Mouse (Mus musculus) intestine, postnatal 0 days (tissue): ENCODE data around the gene Cdh24. TPM values are rescaled to one million over a fixed set of nuclear protein-coding genes. Genes with fewer than 3 reads are reported as not detected.
"Not testable (repeated sequence)": the region's sequence is repeated elsewhere in the genome, so short reads cannot be mapped to it uniquely, and the experiment has no call there.

ENCODE experiments used
- ATAC-seq: fragments of 200-750 bp; cut with Nextera tagmentation; 2 replicates; pipeline ENCODE4 v1.8.0; 2017; ENCODE audit warnings: mild to moderate bottlenecking, moderate TSS enrichment, moderate library complexity
- H3K27ac ChIP-seq: fragments of 300-500 bp; sonication (generic); 2 replicates; pipeline ENCODE4 v1.5.1; 2014; ENCODE audit warnings: mild to moderate bottlenecking, low read depth, low read length, moderate library complexity
- H3K27me3 ChIP-seq: fragments of 300-500 bp; sonication (generic); replicated peaks from 2 replicates; pipeline ENCODE4 v1.6.1; 2014; ENCODE audit warnings: low read length, mixed read lengths; ENCODE audit not compliant: control insufficient read depth, insufficient read depth
- H3K36me3 ChIP-seq: fragments of 300-500 bp; sonication (generic); 2 replicates; pipeline ENCODE4 v1.6.1; 2014; ENCODE audit warnings: mild to moderate bottlenecking, moderate library complexity; ENCODE audit not compliant: control insufficient read depth, insufficient read depth
- H3K4me1 ChIP-seq: fragments of 300-500 bp; sonication (generic); replicated peaks from 2 replicates; pipeline ENCODE4 v1.6.1; 2014; ENCODE audit warnings: antibody characterized with exemption, low read length, mixed read lengths; ENCODE audit not compliant: control insufficient read depth, insufficient read depth
- H3K4me2 ChIP-seq: fragments of 300-500 bp; sonication (generic); replicated peaks from 2 replicates; pipeline ENCODE4 v1.6.1; 2014; ENCODE audit warnings: low read depth, mild to moderate bottlenecking, moderate library complexity
- H3K4me3 ChIP-seq: fragments of 300-500 bp; sonication (generic); 2 replicates; pipeline ENCODE4 v1.5.1; 2014; ENCODE audit warnings: low read depth, low read length
- H3K9ac ChIP-seq: fragments of 300-500 bp; sonication (generic); 2 replicates; pipeline ENCODE4 v1.6.1; 2014; ENCODE audit warnings: mild to moderate bottlenecking, low read depth, low read length
- H3K9me3 ChIP-seq: fragments of 300-500 bp; sonication (generic); 2 replicates; pipeline ENCODE4 v1.6.1; 2016; ENCODE audit warnings: mixed run types; ENCODE audit not compliant: control insufficient read depth
- CTCF ChIP-seq: sonication (generic); IDR thresholded peaks from 2 replicates; pipeline ENCODE4 v1.5.1; 2016; ENCODE audit warnings: low read depth, mild to moderate bottlenecking, control low read depth, antibody characterized with exemption, moderate library complexity
- WGBS: fragments of 180-500 bp; shearing (Covaris S2); extraction: QIAGEN DNeasy Blood & Tissue Kit; methylation state at CpG from one replicate; pipeline ENCODE4 v1.1.7; 2014; 5-methylcytosine and 5-hydroxymethylcytosine counted together
- polyA plus RNA-seq: library from polyadenylated mRNA; unstranded; fragments of >200 nt; fragmentation: Nextera tagmentation; extraction: Ambion mirVana; gene quantifications from 2 replicates; pipeline ENCODE4 v1.2.1, GENCODE M21; 2015

The Cdh24 gene
- polyA plus RNA-seq, 1 experiment from 2014 or later, result 0.63 TPM

GRCm38 (mm10) chr14:54616226-54616825, 24.8 kb downstream of the Cdh24 start:
- WGBS, result 89% methylated on average over 16 of the region's 16 CpGs
- no peak overlapping the region for H3K9ac ChIP-seq
- peaks cover 30% of the 10 kb centered on the region for H3K36me3 ChIP-seq
- H3K4me2 ChIP-seq, result no peak overlapping the region
- no peaks in the 10 kb centered on the region for H3K27me3 ChIP-seq
- no peak for TF ChIP-seq CTCF
- no peak overlapping the region for H3K4me3 ChIP-seq
- no peak overlapping the region for H3K27ac ChIP-seq
- H3K9me3 ChIP-seq, result no peaks in the 10 kb centered on the region
- no peak for ATAC-seq
- H3K4me1 ChIP-seq, result no peaks in the 10 kb centered on the region

GRCm38 (mm10) chr14:54614130-54614529, 27.0 kb downstream of the Cdh24 start:
- not testable (repeated sequence) for H3K9ac ChIP-seq, H3K4me1 ChIP-seq, H3K4me3 ChIP-seq, H3K27me3 ChIP-seq, ATAC-seq, H3K27ac ChIP-seq, H3K9me3 ChIP-seq, H3K4me2 ChIP-seq
- peaks cover 30% of the 10 kb centered on the region for H3K36me3 ChIP-seq
- 88% methylated on average over 16 of the region's 16 CpGs for WGBS

DNA sequence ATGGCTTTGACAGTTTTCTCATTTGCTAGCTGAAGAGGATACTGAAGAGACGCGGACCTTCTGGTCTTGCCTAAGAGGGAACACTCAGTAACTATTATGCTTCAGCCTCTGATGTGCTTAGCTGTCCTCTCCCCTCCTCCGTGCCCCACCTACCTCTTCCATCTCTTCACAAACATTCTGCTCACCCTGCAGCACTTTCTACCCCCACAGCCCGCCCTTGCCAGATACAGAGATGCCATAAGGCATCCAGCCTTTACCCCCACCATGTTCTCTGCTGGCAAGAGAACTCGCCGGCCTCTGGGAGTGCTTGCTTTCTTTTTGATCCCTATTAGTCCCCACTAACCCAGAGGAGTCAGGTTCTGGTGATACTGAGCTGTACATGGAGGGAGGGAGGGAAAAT, 30.5 kb downstream of the Cdh24 start:
- Histone ChIP-seq H3K9ac (no peak overlapping the region), H3K27me3 (no peaks in the 10 kb centered on the region), H3K27ac (no peak overlapping the region), H3K9me3 (no peaks in the 10 kb centered on the region), H3K4me1 (no peaks in the 10 kb centered on the region), H3K4me3 (no peak overlapping the region), H3K4me2 (no peak overlapping the region), H3K36me3 (peaks cover 23% of the 10 kb centered on the region)
- no peak for TF ChIP-seq CTCF
- 82% methylated on average over 6 of the region's 6 CpGs for WGBS
- ATAC-seq, result no peak

DNA sequence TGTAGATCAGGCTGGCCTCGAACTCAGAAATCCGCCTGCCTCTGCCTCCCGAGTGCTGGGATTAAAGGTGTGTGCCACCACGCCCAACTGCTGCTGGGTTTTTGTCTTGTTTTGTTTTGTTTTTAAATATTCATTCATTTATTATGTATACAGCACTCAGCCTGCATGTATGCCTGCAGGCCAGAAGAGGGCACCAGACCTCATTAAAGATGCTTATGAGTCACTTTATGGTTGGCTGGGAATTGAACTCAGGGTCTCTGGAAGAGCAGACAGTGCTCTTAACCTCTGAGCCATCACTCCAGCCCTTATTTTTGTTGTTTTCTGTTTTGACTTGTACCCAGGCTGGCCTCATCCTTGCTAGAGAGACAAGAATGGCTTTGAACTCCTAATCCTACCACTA, 31.2 kb downstream of the Cdh24 start:
- Histone ChIP-seq H3K36me3 (peaks cover 18% of the 10 kb centered on the region), H3K4me1 (no peaks in the 10 kb centered on the region), H3K4me3 (no peak overlapping the region), H3K9ac (no peak overlapping the region), H3K4me2 (no peak overlapping the region), H3K27ac (no peak overlapping the region), H3K9me3 (no peaks in the 10 kb centered on the region), H3K27me3 (no peaks in the 10 kb centered on the region)
- WGBS, result 79% methylated on average over 4 of the region's 4 CpGs
- no peak for ATAC-seq
- TF ChIP-seq CTCF, result peak; percentile 69

DNA sequence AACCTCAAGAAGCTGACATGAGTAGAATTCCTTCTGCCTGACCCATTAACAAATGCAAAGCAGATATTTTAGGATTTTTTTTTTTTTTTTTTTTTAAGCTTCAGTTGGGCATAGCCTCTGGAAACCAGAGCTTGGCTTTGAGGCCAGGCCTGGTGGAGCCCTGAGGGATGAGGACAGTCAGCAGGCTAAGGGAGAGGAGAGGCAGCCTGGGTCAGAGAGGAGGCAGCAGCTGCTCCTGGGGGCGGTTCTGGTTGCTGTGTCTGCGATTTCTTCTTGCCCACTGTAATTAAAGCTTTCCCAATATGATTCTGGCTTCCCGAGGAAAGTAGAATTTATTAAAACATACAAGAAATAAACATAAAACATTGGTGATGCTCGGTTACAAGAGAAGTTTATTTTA, 31.9 kb downstream of the Cdh24 start:
- H3K27ac ChIP-seq, result no peak overlapping the region
- ATAC-seq, result no peak

DNA sequence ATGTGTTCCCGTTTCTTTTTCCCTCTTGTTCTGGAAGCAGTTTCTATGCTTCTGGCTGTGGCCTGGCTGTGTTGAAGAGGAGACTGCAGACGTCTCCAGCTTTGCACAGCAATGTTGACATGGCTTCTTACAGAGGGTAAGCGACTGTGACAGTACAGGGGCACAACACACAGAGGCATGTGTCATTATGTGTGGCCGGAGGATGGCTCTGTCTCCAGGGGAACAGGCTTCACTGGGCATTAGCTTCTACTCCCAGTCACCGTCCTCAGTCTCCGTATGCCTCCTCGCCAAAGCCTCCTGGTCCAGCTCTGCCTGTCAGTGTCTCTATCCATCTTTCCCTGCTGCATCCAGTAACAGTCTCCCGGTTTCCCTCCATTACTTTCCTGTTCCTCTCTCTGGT, 33.9 kb downstream of the Cdh24 start:
- WGBS, result 68% methylated on average over 8 of the region's 8 CpGs
- Histone ChIP-seq H3K4me1 (no peaks in the 10 kb centered on the region), H3K27ac (no peak overlapping the region), H3K36me3 (0 out of 2 replicates have a peak, but pooled peaks cover 8% of the 10 kb centered on the region), H3K9me3 (no peaks in the 10 kb centered on the region), H3K27me3 (no peaks in the 10 kb centered on the region), H3K9ac (no peak overlapping the region), H3K4me2 (no peak overlapping the region), H3K4me3 (no peak overlapping the region)
- TF ChIP-seq CTCF, result no peak
- ATAC-seq, result no peak

More for the DNA sequence above, 31.9 kb downstream of the Cdh24 start:
- WGBS, result 61% methylated on average over 4 of the region's 4 CpGs
- no peak overlapping the region for H3K4me3 ChIP-seq
- no peak for TF ChIP-seq CTCF
- no peaks in the 10 kb centered on the region for H3K9me3 ChIP-seq
- no peak overlapping the region for H3K9ac ChIP-seq
- no peak overlapping the region for H3K4me2 ChIP-seq
- peaks cover 18% of the 10 kb centered on the region for H3K36me3 ChIP-seq
- H3K27me3 ChIP-seq, result no peaks in the 10 kb centered on the region
- no peaks in the 10 kb centered on the region for H3K4me1 ChIP-seq
